Mouse (Mus musculus): Measurements from ENCODE around the gene Lrrc3c.

GRCm38 (mm10) chr11:98582030-98582388 is 16.1 kb upstream of the Lrrc3c start:
- TF ChIP-seq POLR2A (IDR thresholded peaks at IDR 0.05; ENCODE audit: low read depth, low read length) (no peak), CTCF (IDR thresholded peaks at IDR 0.05; ENCODE audit: extremely low read depth, insufficient read depth, insufficient read length, insufficient replicate concordance) (no peak)
